Mouse (Mus musculus): ENCODE data around the gene Rpusd4. TPM values are rescaled to one million over a fixed set of nuclear protein-coding genes. Genes with fewer than 3 reads are reported as not detected.

Gene Rpusd4
- 14.6 and 16.1 TPM in 2 replicates for polyA plus RNA-seq (2015; fragmentation: Nextera tagmentation; extraction: Ambion mirVana)

DNA sequence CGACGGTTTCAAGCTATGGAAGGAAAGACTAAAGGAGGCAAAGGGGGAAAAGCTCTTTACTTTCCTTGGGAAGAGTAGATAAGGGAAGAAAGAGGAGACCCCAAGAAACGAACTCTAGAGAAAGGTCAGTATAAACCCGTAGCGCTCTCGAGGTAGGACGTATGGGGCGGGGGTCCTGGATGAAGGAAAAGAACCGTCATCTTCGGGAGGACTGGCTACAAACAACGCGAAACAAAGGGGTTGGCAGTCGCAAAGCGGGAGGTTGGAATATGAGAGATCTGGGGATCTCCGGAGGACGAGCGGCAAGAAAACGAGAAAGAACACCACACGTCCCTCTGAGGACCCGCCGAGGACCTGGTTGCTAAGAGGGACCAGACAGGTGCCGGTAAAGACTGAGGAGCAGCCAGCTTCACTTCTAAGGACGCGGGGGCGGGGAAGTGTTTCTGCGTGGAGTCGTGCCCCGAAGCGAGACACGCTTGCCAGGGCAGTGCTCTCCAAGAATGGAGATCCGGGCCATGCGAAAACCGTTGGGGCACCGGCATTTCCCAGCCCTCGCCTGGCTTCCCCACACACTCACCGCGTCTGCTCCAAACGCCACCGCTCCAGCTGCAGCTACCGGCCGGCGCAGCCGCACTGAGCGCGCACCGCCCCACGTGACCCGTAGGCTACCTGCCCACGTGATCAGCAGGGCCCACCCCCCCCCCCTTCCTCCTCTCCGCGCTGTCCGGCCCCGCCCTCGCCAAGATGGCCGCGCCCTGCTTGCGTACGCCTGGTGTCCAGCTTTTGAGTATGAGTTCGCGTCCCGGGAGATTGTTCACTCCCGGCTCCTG, at the start of gene Rpusd4, which contains the start of gene Fam118b:
Gene Rpusd4, plus strand, starts transcription at position 720 of the 830 bp plus-strand sequence.
Gene Fam118b, minus strand, starts transcription at position 660 of the 830 bp plus-strand sequence.
- under 1% methylated on average over 53 of the region's 62 CpGs for WGBS
- ATAC-seq (peak; percentile 97), DNase-seq (ENCODE audit: low spot score) (peak; percentile 96)
- Histone ChIP-seq H3K27me3 (replicated peaks; ENCODE audit: insufficient read depth, low read length) (no peaks in the 10 kb centered on the region), H3K4me3 (ENCODE audit: low read depth, low read length) (peak within 1 kb of the TSS; percentile 74), H3K36me3 (ENCODE audit: insufficient read depth, low read length) (0 out of 2 replicates have a peak, but pooled peaks cover 3% of the 10 kb centered on the region), H3K9ac (replicated peaks; ENCODE audit: low read depth) (peak within 1 kb of the TSS; percentile 67), H3K4me1 (ENCODE audit: insufficient read depth, low read depth, low read length) (peaks cover 6% of the 10 kb centered on the region; the same call in 1 of the 2 replicates), H3K4me2 (replicated peaks; ENCODE audit: low read depth, low read length) (peak within 1 kb of the TSS; percentile 76), H3K27ac (ENCODE audit: low read length) (peak within 1 kb of the TSS; percentile 59), H3K9me3 (ENCODE audit: low read length) (no peaks in the 10 kb centered on the region)
- TF ChIP-seq EP300 (IDR thresholded peaks at IDR 0.05) (no peak), CTCF (IDR thresholded peaks at IDR 0.05) (no peak)

DNA sequence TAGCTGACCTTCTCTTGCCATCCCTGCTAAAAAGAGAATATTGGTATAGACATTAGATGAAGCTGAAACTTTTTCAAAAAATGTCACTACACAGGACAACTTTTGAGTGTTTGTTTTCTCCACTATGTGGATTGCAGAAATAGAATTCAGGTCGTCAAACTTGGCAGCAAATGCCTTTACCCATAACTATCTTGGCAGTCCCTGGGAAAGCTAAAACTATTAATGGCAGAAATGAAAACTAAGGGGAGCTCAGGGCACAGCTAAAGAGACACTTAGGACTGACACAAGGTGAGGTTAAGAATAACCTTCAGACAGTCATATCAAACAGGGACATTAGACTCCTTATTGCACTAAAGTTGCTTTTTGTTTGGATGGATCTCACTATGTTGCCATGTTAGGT, 49.7 kb upstream of the Rpusd4 start:
- H3K4me2 ChIP-seq (replicated peaks; ENCODE audit: low read depth, low read length), result no peak overlapping the region
- H3K9ac ChIP-seq (replicated peaks; ENCODE audit: low read depth), result no peak overlapping the region
- TF ChIP-seq CTCF (IDR thresholded peaks at IDR 0.05) (no peak), EP300 (IDR thresholded peaks at IDR 0.05) (no peak)
- peaks cover 20% of the 10 kb centered on the region; the same call in 1 of the 2 replicates for H3K36me3 ChIP-seq (ENCODE audit: insufficient read depth, low read length)
- H3K4me1 ChIP-seq (ENCODE audit: insufficient read depth, low read depth, low read length), result no peaks in the 10 kb centered on the region
- no peak overlapping the region for H3K4me3 ChIP-seq (ENCODE audit: low read depth, low read length)
- no peak overlapping the region for H3K27ac ChIP-seq (ENCODE audit: low read length)
- no peaks in the 10 kb centered on the region for H3K9me3 ChIP-seq (ENCODE audit: low read length)
- DNase-seq (ENCODE audit: low spot score) (no peak), ATAC-seq (no peak)
- no peaks in the 10 kb centered on the region for H3K27me3 ChIP-seq (replicated peaks; ENCODE audit: insufficient read depth, low read length)
- WGBS, result 46% methylated on average over 1 of the region's 1 CpGs

DNA sequence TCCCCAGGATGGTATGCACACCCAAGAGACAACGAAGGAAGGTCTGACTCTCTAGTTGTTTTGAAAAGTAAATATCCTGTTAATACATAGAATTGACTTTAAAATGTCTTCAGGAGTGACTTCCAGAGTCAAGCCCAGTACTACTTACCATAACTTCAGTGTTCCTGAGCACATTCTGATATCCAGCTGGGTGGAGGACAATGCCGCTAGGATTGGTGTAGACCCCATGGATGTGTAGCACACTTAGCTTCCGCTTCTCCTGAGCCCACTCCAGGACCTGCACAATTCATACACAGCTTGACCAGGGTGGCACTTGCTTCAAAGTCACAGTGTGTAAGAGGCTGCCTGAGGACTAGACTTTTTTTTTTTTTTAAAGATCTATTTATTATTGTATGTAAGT, 44.2 kb upstream of the Rpusd4 start:
- Histone ChIP-seq H3K9me3 (ENCODE audit: low read length) (no peaks in the 10 kb centered on the region), H3K36me3 (ENCODE audit: insufficient read depth, low read length) (peaks cover 7% of the 10 kb centered on the region; the same call in 1 of the 2 replicates), H3K9ac (replicated peaks; ENCODE audit: low read depth) (no peak overlapping the region), H3K27me3 (replicated peaks; ENCODE audit: insufficient read depth, low read length) (no peaks in the 10 kb centered on the region), H3K27ac (ENCODE audit: low read length) (no peak overlapping the region), H3K4me2 (replicated peaks; ENCODE audit: low read depth, low read length) (no peak overlapping the region), H3K4me3 (ENCODE audit: low read depth, low read length) (no peak overlapping the region), H3K4me1 (ENCODE audit: insufficient read depth, low read depth, low read length) (no peaks in the 10 kb centered on the region)
- TF ChIP-seq CTCF (IDR thresholded peaks at IDR 0.05) (no peak), EP300 (IDR thresholded peaks at IDR 0.05) (no peak)
- 90% methylated on average over 3 of the region's 3 CpGs for WGBS
- ATAC-seq, result no peak
- no peak for DNase-seq (ENCODE audit: low spot score)

DNA sequence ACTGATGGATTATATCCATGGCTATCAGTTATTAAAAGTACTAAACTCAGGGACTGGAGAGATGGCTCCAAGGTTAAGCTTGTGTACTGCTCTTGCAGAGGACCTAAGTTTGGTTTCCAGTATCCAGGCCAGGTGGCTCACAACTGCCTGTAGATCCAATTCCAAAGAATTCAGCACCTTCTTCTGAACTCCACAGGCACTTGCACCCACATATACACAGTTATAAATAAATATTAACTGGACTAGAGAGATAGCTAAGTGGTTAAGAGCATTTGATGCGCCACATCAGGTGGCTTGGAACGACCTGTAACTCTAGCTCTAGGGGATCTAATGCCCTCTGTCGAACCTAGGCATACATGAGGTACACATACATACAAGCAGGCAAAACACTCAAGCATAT, 39.0 kb upstream of the Rpusd4 start:
- WGBS, result 80% methylated on average over 3 of the region's 3 CpGs
- H3K4me1 ChIP-seq (ENCODE audit: insufficient read depth, low read depth, low read length), result no peaks in the 10 kb centered on the region
- TF ChIP-seq CTCF (IDR thresholded peaks at IDR 0.05) (no peak), EP300 (IDR thresholded peaks at IDR 0.05) (no peak)
- DNase-seq (ENCODE audit: low spot score), result no peak
- no peaks in the 10 kb centered on the region for H3K36me3 ChIP-seq (ENCODE audit: insufficient read depth, low read length)
- ATAC-seq, result no peak
- H3K4me3 ChIP-seq (ENCODE audit: low read depth, low read length), result no peak overlapping the region
- no peak overlapping the region for H3K4me2 ChIP-seq (replicated peaks; ENCODE audit: low read depth, low read length)
- H3K27ac ChIP-seq (ENCODE audit: low read length), result no peak overlapping the region
- H3K9me3 ChIP-seq (ENCODE audit: low read length), result no peaks in the 10 kb centered on the region
- H3K27me3 ChIP-seq (replicated peaks; ENCODE audit: insufficient read depth, low read length), result no peaks in the 10 kb centered on the region
- no peak overlapping the region for H3K9ac ChIP-seq (replicated peaks; ENCODE audit: low read depth)

DNA sequence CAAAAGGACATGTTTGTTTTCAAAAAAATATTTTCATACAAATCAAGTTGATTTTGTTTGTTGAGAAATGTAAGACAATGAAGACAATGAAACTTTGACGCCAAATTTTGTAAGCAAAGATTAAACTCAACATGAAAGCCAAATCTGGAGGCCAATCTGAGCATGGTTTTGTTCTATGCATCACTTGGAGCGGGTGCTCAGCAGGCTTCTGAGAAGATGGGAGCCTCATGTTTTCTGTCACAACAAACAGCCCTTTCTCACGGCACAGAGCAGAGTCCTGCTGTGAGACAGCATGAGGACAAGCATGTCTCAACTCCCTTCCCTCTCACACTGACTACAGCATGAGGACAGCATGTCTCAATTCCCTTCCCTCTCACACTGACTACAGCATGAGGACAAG, 31.7 kb upstream of the Rpusd4 start:
- Histone ChIP-seq H3K9me3 (ENCODE audit: low read length) (no peaks in the 10 kb centered on the region), H3K4me3 (ENCODE audit: low read depth, low read length) (no peak overlapping the region), H3K27me3 (replicated peaks; ENCODE audit: insufficient read depth, low read length) (no peaks in the 10 kb centered on the region), H3K36me3 (ENCODE audit: insufficient read depth, low read length) (no peaks in the 10 kb centered on the region), H3K4me2 (replicated peaks; ENCODE audit: low read depth, low read length) (no peak overlapping the region), H3K4me1 (ENCODE audit: insufficient read depth, low read depth, low read length) (no peaks in the 10 kb centered on the region), H3K9ac (replicated peaks; ENCODE audit: low read depth) (no peak overlapping the region), H3K27ac (ENCODE audit: low read length) (no peak overlapping the region)
- ATAC-seq, result no peak
- DNase-seq (ENCODE audit: low spot score), result no peak
- WGBS, result 54% methylated on average over 3 of the region's 3 CpGs
- TF ChIP-seq EP300 (IDR thresholded peaks at IDR 0.05), result no peak
- TF ChIP-seq CTCF (IDR thresholded peaks at IDR 0.05), result no peak

DNA sequence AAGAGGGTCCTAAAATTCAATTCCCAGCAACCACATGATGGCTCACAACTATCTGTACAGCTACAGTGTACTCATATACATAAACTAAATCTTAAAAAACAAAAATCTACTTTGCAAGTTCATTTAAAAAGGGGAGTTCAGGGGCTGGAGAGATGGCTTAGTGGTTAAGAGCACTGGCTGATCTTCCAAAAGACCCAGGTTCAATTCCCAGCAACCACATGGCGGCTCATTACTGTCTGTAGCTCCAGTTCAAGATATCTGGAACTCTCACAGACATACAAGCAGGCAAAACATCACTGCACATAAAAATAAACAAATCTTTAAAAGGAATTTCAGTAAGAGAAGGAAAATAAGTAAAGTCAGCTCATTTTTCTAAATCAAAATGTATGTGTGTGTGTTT, 29.3 kb upstream of the Rpusd4 start:
- DNase-seq (ENCODE audit: low spot score) (no peak), ATAC-seq (no peak)
- Histone ChIP-seq H3K9me3 (ENCODE audit: low read length) (no peaks in the 10 kb centered on the region), H3K36me3 (ENCODE audit: insufficient read depth, low read length) (no peaks in the 10 kb centered on the region), H3K27ac (ENCODE audit: low read length) (0 out of 2 replicates have a peak overlapping the region, but pooled peaks have one; percentile 39), H3K4me1 (ENCODE audit: insufficient read depth, low read depth, low read length) (no peaks in the 10 kb centered on the region), H3K27me3 (replicated peaks; ENCODE audit: insufficient read depth, low read length) (no peaks in the 10 kb centered on the region), H3K4me3 (ENCODE audit: low read depth, low read length) (no peak overlapping the region), H3K4me2 (replicated peaks; ENCODE audit: low read depth, low read length) (no peak overlapping the region), H3K9ac (replicated peaks; ENCODE audit: low read depth) (no peak overlapping the region)
- TF ChIP-seq CTCF (IDR thresholded peaks at IDR 0.05) (no peak), EP300 (IDR thresholded peaks at IDR 0.05) (no peak)
- 93% methylated on average over 1 of the region's 1 CpGs for WGBS

Data from lung, postnatal 0 days (tissue).